Mouse (Mus musculus): ENCODE measurements around the gene Eif4g3.

Eif4g3 gene

GRCm38 (mm10) chr4:138061161-138061560, 68.3 kb downstream of the Eif4g3 start:
- no peak for DNase-seq (ENCODE audit: low read depth, low spot score)

- DNase-seq (ENCODE audit: low read depth, low spot score): no peak
These were observed 70.8 kb downstream of the Eif4g3 start for GRCm38 (mm10) chr4:138063372-138064265.

DNA sequence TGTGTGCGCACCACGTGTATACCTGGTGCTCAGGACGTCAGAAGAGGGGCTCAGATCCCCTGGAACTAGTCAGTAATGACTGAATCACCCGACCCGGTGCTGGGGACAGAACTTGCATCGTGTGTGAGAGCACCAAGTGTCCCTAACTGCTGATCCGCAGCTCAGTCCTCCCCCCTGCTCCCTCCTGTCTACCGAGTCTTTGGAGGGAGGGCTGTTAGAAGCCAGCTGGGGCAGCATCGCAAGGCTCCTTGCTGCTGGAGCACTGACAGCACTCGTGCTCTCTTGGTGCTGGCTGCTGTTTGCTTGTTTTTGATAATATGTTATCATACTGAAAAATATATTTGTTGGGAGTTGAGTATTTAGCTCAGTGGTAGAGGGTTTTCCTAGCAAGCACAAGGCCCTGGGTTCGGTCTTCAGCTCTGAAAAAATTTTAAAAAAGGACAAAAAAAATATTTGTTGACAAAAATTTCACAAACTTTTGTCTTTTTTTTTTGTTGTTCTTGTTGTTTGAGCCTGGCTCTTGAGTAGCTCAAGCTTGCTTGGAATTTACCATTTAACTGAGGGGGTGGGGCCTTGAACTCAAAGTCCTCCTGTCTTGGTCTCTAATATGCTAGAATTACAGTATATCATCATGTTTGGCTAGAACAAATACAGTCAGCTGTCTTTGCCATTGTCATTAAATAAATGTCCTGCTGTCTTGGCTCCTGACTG, 72.2 kb downstream of the Eif4g3 start:
- DNase-seq (ENCODE audit: low read depth, low spot score): no peak

GRCm38 (mm10) chr4:138065593-138066169, 72.9 kb downstream of the Eif4g3 start:
- DNase-seq (ENCODE audit: low read depth, low spot score): no peak

- DNase-seq (ENCODE audit: low read depth, low spot score): no peak
These were observed 73.6 kb downstream of the Eif4g3 start for GRCm38 (mm10) chr4:138066421-138066820.

GRCm38 (mm10) chr4:138067858-138068257, 75.0 kb downstream of the Eif4g3 start:
- no peak for DNase-seq (ENCODE audit: low read depth, low spot score)

DNA sequence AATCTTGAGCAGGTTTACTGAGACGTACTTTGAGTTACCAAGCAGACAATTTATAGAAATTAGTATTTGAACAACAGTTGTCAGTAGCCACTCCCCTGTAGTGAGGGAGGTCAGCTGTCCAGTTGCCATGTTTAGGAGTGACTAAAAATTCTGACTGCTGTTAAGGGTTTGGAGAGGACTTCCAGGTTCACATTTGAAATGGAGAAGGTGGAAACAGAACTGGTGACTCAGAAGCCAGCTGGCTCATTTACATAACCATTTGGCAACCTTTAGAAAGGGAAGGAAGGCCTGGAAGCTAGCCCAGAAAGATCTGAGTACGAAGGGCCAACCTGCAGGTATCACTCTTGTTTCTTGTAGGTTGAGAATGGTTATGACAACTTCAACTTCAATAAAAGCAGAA, 75.8 kb downstream of the Eif4g3 start:
- peak; percentile 19 for DNase-seq (ENCODE audit: low read depth, low spot score)

DNA sequence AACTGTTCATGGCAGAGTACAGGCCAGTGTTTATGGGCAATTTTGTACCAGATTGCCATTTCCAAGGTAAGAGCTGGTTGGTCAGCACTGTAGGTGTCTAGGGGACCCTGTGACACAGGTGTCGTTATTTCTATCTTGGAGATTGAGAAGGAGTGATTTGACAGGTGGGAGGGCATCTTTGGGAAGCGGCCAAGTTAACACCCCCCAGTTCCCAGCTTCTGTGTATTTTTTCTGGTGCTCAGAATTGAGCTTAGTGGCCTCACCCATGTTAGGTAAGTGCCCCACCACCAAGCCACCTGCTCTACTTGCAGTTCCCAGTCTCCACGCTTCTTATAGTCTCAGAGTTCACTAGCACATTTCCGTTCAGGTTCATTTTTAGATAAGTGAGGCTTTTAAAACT, 76.5 kb downstream of the Eif4g3 start:
- DNase-seq (ENCODE audit: low read depth, low spot score): no peak

GRCm38 (mm10) chr4:138071497-138071896, 78.7 kb downstream of the Eif4g3 start:
- no peak for DNase-seq (ENCODE audit: low read depth, low spot score)

DNA sequence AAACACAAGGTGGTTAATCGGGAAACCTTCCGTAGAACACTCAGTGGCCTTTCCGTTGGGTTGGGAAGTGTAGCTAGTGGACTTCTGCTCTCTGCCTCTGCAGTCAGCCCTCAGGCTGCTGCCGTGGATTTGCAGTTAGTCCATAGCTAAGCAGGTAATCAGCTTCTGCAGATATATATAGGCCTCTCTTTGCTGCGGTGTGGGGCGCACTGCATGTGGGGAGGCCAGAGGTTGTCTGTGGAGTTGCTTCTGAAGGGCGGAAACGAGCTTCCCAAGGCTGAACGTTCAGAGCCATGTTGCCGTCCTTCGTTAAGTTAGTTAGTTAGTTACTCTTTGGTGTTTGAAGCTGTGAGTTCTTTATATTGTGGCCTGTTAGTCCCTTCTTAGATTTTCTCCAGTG, 80.3 kb downstream of the Eif4g3 start:
- DNase-seq (ENCODE audit: low read depth, low spot score): no peak

DNA sequence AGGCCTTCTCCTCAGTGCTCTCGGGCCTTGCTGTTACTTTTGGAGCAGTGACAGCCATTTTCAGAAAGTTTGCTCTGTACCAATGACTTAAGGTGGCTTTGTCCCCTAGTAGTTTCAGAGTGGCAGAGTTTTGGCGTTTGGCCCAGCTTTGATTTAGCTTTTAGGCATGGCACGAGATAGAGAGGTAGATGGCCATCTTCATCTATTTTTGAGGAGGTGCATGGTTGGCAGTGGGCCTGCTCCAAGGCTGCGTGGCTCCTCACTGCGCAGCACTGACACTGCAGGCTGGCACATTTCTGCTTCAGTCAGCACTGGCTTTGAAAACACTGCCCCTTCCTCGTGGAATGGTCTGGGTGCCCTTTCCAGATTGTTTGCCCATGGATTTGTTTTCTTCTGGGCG, 80.7 kb downstream of the Eif4g3 start:
- no peak for DNase-seq (ENCODE audit: low read depth, low spot score)

DNA sequence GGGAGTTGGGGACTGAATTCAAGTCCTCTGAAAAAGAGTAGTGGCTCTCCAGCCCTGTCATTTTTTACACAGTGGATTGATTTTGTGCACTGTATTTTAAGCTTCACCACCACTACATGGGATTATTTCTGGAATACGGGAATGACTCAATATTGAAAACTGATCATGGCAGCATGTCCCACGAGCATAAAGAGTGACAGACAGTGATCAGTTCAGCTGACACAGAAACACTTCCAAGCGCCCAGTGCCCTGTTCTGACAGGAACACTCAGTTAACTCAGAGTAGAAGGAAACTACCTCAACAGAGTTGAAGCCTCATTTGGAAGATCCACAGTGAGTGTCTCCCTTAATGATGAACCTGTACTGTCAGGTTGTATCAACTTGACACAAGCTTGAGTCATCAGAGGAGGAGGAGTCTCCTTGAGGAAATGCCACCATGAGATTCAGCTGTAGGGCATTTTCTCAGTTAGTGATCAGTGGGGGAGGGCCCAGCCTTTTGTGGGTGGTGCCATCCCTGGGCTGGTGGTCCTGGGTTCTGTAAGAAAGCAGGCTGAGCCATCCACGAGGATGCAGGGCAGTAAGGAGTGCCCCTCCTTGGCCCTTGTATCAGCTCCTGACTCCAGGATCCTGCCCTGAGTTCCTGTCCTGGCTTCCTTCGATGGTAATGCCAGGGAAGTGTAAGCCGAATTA, 82.2 kb downstream of the Eif4g3 start:
- no peak for DNase-seq (ENCODE audit: low read depth, low spot score)

DNA sequence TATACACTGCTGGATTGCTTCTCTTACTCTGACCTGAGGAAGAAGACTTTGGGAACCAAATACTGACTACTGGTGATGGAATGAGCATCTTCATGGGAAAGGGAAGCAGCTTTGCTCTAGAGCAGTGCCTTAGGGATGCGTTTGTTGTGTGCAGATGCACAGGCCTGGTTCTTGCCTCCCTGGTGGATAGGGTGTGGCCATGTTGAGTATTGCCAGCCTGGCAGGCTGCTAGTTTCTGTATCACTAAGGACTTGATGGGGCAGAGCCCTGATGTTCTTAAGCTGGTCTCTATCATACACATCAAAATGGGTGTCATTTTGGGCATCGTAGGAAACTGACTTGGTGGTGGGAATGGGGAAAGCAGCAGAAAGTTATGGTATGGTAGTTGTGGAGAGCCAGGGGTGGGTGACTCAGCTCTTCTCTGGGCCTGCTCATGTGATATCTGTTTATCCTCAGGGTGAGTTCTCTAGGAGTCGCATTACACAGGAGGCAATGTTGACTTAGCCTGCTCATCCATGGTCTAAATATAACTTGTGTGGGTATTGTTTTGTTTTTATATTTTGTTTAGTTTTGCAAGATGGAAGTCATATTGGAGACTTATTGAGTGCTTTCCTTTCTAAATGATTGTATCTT, 85.0 kb downstream of the Eif4g3 start:
- no peak for DNase-seq (ENCODE audit: low read depth, low spot score)

DNA sequence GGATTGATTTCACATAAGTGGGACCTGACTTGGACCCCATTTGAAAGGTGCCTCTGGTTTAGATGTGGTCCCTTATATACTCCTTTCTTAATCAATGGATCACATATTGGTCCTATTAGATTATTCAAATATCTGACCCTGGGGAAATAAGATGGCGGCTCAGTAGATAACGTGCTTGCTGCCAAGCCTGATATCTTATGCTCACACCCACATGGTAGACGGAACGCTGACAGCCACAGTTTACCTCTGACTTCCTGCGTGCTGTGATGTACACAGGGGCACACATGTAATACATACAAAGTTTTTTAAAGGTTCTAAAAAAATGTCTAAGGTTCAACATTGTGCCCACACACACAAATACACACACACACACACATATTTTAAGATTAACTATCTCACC, 86.4 kb downstream of the Eif4g3 start:
- no peak for DNase-seq (ENCODE audit: low read depth, low spot score)

DNA sequence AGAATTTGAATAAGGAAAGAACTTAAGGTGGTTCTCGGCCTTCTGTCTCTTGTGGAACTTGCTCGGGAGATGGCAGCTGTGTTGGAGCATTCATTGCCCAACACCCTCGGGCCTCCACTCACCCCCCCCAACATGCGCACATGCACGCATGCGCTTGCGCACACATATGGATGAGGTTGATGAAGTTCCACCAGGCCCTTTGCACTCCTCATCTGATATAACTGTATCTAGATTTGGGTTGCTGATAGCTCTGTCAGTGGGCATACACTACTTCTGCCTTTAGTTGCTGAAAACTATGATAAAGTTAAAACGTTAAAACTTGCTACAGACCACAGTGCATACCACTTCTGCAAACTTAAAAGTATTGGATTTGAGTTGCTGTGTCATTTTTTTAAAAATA, 89.6 kb downstream of the Eif4g3 start:
- no peak for DNase-seq (ENCODE audit: low read depth, low spot score)

DNA sequence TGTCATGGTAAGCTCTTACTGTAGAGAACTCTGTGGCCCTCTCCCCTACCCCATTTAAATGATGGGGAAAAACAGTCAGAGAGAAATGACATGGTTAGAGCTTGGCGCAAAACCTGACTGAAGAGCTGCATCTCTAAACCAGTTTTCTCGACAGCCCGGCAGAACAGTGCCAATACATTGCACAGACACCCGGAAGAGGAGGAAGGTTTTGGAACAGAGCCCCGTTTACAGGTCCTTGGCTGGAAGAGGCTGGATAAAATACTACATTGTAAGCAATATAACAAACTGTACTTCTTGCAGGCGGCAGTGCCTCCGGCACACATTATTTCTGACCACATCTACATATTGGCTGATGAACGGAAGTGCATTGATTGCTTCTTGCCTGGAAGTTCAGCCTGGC, 91.3 kb downstream of the Eif4g3 start:
- no peak for DNase-seq (ENCODE audit: low read depth, low spot score)

DNA sequence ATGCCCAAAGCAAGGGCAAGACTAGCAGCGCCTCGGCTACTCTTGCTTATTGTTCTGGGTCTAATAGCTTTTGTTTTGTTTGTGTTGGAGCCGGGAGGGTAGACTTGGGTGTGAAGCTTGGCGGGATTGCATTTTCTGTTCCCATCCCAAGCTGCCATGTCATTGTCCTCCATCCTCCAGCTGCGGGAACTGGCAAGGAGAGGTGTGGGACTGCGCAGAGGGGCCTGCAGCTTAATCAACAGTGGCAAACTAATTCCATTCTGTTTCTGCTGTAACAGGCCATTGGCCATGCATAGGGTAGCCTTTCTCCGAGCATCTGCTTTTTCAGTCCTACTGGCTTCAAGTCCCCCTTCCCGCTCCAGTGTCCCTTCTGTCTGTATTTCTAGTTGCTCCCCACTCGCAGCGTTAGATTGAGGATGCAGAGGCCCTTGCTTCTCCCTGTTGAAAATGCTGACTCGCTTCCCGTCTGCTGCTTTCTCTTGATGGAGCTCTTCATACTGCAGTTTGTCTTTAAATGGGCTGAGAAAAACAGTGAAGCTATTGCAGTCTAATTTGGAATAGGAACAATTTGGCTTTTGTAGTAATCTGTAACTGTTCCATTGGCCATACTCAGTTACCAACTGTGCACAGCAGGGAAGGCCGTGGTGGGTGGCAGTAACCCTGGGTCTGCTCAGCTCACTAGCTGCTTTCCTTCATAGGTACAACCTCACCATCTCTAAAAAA, 92.2 kb downstream of the Eif4g3 start:
- DNase-seq (ENCODE audit: low read depth, low spot score): no peak

GRCm38 (mm10) chr4:138086949-138087348, 94.1 kb downstream of the Eif4g3 start:
- no peak for DNase-seq (ENCODE audit: low read depth, low spot score)

- DNase-seq (ENCODE audit: low read depth, low spot score): no peak
These were observed 96.7 kb downstream of the Eif4g3 start for GRCm38 (mm10) chr4:138089512-138089911.

DNA sequence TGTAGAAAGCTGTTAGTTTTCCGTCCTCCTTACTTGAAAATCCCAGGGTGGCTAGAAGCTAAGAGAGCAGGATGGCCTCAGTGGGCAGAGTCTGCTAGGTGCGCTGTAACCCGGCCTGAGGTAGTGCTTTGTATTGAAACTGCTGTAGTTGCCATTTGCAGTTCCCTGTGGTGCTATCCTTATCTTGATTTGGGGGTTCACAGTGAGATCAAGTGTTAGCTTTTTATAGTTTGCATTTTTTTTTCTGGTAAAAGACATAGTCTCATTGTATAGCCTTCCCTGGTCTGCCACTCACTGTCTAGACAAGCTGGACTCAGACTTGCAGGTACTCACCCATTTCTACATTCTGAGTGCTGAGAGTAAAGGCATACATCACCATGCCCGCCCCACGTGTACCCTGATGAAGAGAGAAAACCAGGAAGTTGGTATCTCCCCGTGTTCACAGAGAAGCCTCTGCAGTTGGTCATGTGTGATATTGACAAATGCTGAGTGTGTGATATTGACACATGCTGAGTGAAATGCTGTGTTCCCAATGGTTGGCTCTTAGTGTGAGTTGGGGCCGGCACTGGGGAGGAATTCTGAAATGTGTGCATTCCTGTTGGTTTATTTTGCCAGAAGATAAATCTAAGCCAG, 98.9 kb downstream of the Eif4g3 start:
- no peak for DNase-seq (ENCODE audit: low read depth, low spot score)

All from A20 (cell line).